Mouse (Mus musculus) brain, embryonic 18.5 days (tissue): Measurements from ENCODE around the gene Pdik1l.

Experiments used
- DNase-seq: peaks from one replicate; pipeline ENCODE4 v3.0.0-alpha.2; 2012; ENCODE audit warnings: low read depth, low spot score

The Pdik1l gene

DNA sequence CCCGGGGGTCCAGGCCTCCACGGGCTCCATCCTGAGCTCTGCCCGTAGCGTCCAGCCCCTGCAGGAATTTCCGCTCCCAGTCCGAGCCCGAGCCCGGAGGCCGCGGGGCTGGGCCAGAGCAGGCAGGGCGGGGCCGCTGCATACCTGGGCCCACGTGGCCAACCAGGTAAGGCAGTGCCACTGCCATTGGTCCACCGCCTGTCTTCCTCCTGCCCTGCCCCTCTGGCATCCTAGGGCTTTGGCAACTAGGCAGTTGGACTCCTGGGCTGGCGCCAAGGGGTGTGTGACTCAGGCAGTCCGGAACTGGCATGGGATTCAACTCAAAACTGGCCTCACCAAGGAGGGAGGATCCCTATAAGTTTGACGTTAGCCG, 49.4 kb downstream of the Pdik1l start, which contains the start of gene Cnksr1:
Gene Cnksr1, minus strand, starts transcription at position 121 of the 373 bp plus-strand sequence.
- no peak for DNase-seq

DNA sequence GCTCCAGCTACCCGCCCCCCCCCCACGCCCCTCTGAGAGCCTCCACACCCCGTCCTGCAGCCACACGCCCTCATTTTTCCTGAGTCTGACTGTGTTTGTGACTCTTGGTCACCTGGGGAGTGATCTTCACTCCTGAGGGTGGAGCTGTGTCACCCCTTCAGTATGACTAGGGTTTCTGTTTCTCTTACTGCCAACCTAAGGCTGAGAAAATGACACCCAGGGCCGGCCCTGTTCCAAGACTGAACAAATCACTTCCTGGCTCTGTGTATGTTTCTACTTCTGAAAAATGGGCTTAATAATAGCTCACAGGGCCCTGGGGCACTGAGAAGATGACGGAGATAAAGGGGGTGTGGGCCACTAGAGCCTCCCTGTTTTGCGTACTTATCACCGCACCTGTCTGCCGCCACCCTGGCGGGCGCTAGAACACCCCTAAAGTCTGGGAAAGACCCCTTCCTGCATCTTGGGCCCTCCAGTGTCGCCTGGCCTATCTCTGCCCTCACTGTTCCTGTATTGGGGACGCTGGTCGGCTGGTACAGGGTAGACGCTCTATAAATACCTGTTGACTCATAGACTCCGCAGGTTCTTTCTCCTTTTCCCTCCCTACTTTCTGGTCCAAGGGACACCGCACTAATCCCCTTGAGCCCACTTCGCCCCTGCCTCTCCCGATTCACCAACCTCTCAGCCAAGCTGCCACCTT, 50.0 kb downstream of the Pdik1l start:
- no peak for DNase-seq

DNA sequence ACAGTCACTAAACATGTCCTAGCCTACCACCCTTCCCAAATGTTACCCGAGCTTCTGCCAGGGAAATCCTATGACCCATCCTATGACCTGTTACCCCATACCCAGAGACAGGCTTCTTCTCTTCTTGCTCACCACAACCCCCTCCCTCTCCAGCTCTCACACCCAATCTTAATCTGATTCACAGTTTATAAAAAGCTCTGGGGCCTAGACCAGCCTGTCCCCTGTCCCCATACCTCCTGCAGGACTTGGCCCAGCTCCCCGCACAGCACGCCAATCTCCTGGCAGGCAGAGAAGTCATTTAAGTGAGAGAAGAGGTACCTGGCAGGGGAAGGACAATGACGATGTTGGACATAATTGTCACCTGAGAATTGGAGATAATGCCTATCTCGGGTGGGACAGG, 52.8 kb downstream of the Pdik1l start:
- no peak for DNase-seq

DNA sequence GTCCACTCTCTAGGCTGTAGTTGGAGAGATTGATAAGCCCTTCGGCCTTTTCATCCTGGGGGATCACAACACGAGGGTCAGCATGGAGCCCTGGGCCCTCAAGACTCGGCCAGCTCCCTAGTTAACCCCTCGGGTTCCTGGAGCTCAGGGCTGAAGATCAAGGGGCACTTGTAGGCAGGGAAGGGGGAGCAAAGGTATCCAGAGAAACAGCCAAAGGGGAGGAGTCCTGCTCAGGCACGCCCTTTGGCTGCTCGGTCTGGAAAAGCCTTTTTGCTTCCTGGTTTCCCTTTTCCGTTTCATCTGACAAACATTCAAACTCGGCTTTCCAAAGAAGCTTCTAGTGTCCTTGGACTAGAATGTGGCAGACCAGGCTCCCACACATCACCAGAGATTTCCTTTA, 57.3 kb downstream of the Pdik1l start:
- no peak for DNase-seq

DNA sequence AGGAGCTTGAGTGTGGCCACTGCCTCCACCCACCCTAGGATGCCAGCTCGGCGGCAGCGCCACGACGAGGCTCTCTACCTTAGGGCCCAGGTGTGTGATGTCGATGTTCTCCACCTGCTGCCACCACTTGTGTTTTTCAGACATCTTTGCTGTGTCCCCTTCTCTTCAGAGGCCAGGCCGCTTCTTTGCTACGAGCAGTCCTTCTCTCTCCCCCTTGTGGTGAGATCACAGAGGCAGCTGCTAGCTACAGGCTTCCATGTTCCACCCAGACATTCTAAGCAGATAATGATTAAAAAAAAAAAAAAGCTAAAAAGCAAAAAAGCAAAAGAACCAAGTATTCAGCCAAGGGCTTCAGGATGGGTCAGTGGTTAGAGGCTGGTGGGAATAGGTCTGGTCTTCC, 60.5 kb downstream of the Pdik1l start, which contains the start of gene Catsper4:
Gene Catsper4, minus strand, starts transcription at position 190 of the 400 bp plus-strand sequence.
- no peak for DNase-seq
